Mouse (Mus musculus) kidney, postnatal 36 days (tissue): ENCODE results near the gene Sdc4.

Source experiments
- DNase-seq, 2 experiments: peaks; one replicate each; pipeline ENCODE4 v3.0.0; 2021 to 2022; ENCODE audit warnings: mixed read lengths in 2 of 2

Gene Sdc4

GRCm38 (mm10) chr2:164449341-164450042, 5.8 kb upstream of the Sdc4 start:
- no peak for DNase-seq

GRCm38 (mm10) chr2:164448921-164449320, 5.2 kb upstream of the Sdc4 start:
- no peak for DNase-seq

DNA sequence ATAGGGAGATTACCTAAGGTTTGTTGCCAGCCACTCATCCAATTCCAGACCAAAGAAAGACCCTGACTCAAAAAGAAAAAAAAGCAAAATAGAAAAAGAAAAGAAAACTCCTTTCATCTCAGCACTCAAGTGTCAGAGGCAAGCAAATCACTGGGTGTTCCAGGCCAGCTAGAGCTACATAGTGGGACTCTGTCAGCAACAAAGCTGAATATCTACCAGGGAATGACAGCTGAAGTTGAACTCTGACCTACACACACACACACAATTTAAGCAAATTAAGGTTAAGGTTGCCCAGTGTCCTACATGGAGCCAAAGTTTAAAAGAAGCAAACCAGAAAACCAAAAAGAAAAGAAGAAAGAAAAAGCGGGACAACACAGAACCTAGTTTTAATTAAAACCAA, 4.5 kb upstream of the Sdc4 start:
- peak in 1 of 2 experiments; percentile 49 for DNase-seq

GRCm38 (mm10) chr2:164446086-164446469, 2.4 kb upstream of the Sdc4 start:
- DNase-seq: no peak

- DNase-seq: no peak
Measured at GRCm38 (mm10) chr2:164445399-164446085, 1.9 kb upstream of the Sdc4 start.

DNA sequence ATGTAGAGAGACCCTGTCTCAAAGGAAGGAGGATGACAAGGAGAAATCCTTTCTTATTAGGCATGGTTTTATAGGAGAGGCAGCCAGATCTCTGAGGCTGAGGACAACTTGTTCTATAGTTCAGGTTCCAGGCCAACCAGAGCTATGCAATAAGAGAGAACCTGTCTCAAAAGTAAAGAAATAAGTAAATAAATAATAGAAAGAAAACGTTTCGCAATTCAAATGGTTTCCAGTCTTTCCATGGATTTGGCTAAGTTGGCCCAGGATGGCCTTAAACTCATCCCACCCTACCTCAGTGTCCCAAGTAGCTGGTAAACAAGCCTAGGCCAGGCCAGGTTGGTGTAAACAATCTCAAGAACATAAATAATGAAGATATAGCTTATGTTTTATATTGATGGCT, 1.0 kb upstream of the Sdc4 start:
- no peak for DNase-seq

DNA sequence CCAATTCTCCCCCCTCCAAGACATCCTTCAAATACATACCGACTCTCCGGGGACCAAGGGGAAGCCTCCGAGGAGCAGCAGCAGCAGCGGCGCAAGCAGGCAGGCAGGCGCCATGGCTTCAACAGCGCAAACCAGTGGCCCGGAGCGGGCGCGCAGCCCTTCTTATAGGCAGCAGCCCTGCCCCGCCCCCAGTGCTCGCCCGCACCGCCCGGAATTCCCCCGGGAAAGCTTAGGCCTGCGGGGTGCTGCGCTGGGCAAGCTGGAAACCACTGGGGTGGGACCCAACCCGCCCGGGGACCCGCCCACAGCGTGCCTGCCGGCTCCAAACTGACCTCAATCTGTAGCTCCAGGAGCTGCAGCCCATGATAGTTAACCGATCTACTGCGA, 643 bp downstream of the Sdc4 start:
- peak; percentile 93 to 95 for DNase-seq

DNA sequence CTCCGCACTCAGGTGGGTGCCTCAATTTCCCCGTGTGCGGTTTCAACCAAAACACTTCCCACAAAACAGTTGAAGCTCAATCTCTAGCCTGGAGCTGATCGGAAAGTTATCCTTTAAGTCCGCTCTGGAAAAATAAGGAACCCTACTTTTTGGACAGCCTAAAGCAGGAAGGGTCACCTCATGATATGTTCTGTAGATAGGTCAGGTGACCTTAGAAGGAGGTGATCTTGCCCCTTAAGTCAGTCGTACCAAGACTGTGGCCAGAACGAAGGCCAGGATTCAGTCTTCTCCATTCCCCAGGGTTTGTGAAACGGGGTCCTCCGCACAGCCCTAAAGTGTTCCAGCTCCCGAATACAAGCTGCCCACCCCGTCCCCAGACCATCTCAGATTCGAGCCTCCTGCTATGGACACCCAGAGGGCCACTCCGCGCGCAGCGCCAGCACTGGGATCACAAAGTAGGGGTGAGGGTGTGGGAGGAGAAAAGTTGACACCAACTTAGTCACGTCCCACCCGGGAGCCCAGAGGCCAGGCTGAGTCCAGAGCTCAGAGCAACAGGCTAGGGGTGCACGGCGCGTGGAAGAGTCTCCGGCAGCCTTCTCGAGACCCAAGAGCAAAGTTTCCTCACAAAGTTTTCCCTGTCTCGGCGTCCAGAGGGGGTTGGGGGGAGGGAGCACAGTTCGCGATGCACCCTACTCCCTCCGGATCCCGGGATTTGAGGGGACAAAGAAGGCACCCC, 1.2 kb downstream of the Sdc4 start:
- peak in 1 of 2 experiments; percentile 58 for DNase-seq

GRCm38 (mm10) chr2:164441731-164442130, 2.0 kb downstream of the Sdc4 start:
- no peak for DNase-seq

DNA sequence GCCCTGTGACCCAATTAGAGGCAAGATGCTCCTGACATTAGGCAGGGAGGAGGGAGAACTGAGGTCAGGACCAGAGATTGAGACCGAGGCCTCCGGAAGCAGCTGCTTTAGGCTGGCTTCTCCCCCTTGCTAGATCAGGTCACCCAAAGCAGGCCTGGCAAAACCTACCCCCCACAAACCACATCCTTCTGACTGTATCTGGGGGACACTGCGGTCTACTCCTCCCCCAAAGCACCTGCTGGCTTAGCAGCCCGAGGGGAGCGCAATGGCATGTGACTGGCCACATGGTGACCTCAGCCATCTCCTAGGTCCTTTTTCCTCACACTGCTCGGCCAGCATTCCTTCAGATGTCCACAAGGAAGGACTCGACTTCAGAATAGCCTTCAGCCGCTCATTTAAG, 2.5 kb downstream of the Sdc4 start:
- DNase-seq: peak in 1 of 2 experiments; percentile 71

DNA sequence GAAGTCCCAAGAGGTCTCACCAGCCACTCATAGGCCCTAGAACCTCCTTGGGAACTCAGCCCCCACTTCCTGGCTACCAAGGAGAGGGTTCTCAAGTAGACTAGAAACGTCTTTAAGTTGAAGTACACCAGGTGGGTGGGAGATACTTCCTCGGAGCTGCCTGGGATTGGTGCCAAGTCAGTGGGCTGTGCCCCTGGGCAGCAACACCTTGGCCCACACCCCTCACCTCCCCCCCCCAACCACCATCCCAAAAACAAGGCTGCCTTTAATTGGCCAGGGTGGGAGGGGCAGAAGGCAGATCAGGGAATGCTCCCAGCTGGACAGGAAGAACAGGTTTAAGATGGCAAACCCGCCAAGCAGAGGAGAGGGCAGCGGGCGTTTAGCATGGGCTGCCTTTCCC, 3.4 kb downstream of the Sdc4 start:
- peak in 1 of 2 experiments; percentile 60 for DNase-seq

DNA sequence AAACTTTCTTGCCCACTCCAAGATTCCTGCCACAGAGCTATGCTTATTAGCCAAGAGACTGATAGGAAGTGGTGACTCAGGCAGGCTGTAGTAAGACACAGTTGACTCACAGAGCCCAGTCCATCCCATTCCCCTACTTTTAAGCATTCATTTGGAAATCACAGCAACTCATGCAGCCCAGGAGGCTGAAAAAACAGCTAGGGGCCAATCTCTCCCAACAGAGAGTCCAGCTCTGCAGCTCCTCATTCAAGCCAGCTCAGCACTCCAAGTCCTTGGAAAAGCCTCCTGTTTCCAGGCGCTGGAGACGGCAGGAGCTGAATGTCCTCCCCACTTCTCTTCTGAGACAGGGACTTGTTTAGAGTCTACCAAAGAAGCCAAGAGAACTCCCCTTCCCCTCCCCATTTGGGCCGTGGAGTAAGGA, 4.7 kb downstream of the Sdc4 start:
- no peak for DNase-seq

GRCm38 (mm10) chr2:164438257-164438656, 5.4 kb downstream of the Sdc4 start:
- DNase-seq: peak in 1 of 2 experiments; percentile 40

GRCm38 (mm10) chr2:164437710-164438109, 6.0 kb downstream of the Sdc4 start:
- peak; percentile 81 to 86 for DNase-seq

DNA sequence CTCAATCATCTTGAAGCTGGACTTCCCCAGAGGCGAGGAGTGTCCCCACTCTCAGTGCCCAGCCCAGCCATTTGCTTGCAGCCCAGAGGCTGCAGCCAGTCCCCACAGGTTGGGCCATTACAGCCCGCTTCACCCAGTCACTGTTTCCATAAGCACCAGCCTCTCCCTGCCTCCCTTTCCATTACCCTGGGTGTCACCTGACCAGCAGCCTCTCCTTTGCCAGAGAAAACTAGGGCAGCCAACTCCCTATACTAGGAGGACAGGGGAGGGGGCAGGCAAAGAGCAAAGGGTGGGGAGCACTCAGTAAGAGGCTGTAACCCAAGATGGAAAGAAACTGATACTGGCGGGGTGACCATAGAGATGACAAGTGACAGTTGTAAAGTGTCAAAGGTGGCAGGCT, 6.7 kb downstream of the Sdc4 start:
- DNase-seq: peak; percentile 79 to 90

DNA sequence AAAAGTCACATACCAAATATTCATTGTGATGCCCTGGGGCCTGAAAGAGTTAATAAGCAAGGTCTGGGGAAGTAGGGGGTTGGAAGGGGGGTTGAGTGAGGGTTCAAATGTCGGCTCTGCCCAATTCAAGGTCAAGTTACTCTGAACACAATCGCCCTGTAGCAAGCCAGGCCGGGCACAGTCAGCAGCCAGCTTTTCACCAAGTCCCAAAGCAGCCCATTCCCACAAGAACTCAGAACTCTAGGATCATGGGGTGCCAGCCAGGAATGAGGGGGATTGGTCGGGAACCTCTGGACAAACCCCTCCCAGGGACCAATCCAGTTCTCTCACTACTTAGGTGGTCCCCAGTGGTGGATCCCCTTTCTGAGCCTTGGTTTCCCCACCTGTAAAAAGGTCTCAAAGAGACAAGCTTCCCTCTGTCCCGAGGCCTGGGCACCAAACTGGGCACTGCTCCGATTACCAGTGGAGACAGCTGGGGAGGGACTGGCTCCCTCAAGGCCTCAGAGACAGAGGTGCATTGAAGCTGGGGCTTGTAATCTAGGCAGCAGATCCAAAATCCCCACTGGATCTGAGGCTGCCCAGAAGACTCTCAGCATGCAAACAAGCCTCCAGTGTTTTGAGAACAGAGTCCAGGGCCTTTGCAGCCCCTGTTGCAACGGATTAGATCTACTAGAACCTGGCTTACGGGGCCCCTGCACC, 7.3 kb downstream of the Sdc4 start:
- DNase-seq: peak in 1 of 2 experiments; percentile 52

GRCm38 (mm10) chr2:164435216-164436090, 8.2 kb downstream of the Sdc4 start:
- DNase-seq: peak in 1 of 2 experiments; percentile 56

DNA sequence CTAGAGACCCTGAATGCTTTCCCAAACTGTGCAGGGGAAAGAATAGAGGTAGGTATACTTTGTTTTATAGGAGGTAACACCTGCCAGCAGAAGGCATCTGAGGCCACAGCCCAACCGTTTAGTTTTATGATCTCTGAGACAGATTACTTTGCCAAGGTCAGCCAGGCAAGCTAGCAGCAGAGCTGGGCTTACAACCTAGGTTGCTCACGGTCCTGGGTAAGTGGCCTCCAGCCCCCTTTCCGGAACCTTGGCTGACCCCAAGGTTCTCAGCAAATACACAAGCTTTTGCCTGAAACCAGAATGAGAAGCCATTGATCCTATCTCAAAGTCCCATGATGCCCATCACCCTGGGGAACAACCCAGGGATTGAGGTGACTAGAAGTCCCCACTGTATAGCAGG, 9.0 kb downstream of the Sdc4 start:
- peak in 1 of 2 experiments; percentile 52 for DNase-seq

DNA sequence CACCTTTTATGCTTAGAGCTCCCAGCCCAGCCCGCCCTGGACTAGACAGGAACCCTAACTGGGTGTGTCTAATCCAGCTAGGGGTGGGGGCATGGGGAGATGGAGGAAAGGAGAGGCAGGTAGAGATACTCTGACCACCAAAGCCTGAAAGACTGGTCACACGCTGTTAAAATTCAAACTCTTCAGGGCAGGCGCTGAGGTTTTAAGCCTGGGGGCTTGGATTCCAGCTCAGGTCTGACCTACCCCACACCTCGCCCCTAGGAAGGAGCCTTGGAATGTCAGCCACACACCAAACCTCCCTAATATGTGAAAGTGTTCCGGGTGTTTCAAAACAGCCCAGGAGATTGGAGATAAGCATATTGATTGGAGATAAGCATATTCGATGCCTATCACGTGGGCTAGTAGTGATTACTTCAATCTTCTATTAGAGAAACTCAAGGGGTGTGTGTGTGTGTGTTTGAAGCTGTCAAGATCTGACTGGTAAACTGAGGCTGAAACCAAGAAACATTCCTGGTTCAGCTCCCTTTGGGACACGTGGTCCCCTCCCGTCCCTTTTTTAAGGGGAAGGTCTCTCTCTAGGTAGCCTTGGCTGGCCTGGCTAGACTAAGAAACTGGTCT, 10.3 kb downstream of the Sdc4 start:
- peak in 1 of 2 experiments; percentile 30 for DNase-seq

DNA sequence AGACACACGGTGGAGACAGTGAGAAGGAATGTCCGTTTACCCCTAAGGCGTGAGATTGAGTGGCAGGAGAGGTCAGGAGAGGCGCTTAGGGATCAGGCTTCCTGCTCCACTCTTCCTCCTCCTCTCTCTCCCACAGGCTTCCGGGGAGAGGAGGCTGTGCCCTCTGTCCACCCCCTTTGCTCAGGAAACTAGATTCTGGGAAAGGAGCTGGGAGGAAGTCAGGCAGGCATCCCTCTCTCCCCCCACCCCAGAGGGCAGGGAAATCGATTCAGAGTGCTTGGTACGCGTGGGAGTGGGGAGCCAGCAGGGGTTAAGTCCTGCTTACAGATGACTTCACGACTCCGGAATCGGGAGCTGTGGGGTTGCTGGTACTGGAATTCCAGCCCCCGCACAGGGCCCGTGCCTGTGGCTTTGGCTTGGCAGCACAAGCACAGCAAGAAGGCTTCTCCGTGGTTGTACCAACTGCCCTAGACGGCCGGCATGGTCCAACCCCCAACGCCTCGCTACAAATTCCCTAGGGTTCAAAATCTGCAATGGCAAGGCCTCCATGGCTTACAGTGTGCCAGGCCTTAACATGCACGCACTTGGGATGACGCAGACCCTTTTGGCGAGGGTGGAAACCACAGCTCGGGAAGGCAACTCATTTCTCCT, 11.0 kb downstream of the Sdc4 start:
- peak in 1 of 2 experiments; percentile 68 for DNase-seq
